Mouse (Mus musculus): ENCODE data around the gene Slc24a5. TPM values are rescaled to one million over a fixed set of nuclear protein-coding genes. Genes with fewer than 3 reads are reported as not detected.

Gene Slc24a5
- polyA plus RNA-seq, 1 experiment from 2014 or later: 3.5 TPM

DNA sequence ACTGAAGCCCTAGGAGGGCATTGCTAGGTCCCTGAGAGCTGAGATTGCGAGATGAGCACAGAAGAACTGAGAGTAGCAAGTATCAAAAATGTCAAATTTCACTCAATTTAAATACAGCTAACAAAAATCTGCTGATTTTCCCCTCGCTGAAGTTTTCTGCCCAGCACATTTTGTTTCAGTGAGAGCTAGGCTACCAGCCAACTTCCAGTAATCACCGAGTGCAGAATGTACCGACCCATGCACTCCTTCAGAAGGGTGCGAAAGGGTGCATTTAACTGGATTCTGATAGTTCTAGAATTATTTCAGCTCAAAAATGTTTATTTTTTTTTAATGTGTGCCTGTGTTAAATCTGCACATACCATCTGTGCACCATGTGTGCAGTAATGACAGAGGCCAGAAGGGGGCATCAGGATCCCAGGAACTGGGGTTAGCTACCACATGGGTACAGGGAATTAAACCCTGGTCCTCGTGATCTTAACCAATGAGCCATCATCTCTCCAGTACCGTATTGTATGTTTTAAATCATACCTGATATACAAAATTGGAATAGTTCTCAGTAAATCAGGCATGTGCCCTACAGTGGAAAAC, 12.5 kb upstream of the Slc24a5 start:
- no peak overlapping the region for H3K27ac ChIP-seq (ENCODE audit: low read length)
- no peak overlapping the region for H3K4me2 ChIP-seq (replicated peaks; ENCODE audit: low read depth, low read length)
- H3K27me3 ChIP-seq (ENCODE audit: control insufficient read depth, insufficient read depth, low read length): no peaks in the 10 kb centered on the region
- ATAC-seq (ENCODE audit: insufficient number of reproducible peaks, insufficient read depth, low FRiP score, low read depth): no peak
- 81% methylated on average over 7 of the region's 7 CpGs for WGBS
- no peaks in the 10 kb centered on the region for H3K4me1 ChIP-seq (ENCODE audit: control insufficient read depth, insufficient read depth, low read length)
- no peaks in the 10 kb centered on the region for H3K36me3 ChIP-seq (ENCODE audit: control insufficient read depth, insufficient read depth, low read length)
- no peaks in the 10 kb centered on the region for H3K9me3 ChIP-seq (ENCODE audit: control insufficient read depth, low read depth, low read length)
- no peak overlapping the region for H3K9ac ChIP-seq (replicated peaks; ENCODE audit: low read depth, low read length)
- H3K4me3 ChIP-seq (ENCODE audit: low read depth, low read length): no peak overlapping the region

DNA sequence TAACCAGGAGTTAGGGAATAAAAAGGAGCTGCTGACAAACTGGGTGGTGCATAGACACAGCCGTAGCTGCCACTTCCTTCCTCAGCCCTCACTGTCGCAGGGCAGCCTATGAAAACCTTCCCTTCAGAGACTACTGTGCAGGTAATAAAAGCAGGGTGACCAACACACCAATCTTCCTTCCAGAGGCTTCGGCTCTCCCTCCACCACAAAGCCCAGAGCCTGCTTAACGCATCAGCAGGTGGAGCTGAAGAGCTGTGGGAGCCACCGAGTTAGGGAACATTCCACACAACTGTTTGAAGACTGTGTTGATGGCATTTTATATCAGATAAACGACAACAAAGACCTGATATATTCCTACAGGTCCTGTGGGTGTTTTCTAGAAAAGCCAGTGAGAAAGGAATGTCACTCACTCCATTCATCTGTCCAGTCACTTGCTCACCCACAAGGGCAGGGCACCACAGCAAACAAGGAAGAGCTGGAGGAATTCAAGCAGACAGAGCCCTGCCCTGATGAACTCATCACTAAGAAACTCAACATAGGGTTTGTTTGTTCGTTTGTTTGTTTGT, 10.6 kb upstream of the Slc24a5 start:
- ATAC-seq (ENCODE audit: insufficient number of reproducible peaks, insufficient read depth, low FRiP score, low read depth): no peak
- 34% methylated on average over 7 of the region's 7 CpGs for WGBS

DNA sequence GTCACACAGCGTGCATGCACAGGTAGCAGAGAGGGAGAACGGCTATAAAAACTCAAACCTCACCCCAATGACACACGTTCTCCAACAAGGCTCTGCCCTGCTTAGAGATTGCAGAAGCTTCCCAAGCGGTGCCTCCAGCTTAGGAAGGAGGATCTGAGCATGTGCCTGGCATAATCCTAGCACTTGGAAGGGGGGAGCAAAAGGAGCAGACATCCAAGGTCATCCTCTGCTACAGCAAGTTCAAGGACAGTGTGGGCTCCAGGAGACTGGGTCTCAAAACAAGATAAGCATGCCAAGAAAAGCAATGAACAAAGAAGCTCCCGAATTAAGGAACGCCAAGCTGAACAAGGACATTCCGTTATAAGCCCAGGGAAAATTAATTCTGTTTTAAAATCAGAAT, 6.5 kb upstream of the Slc24a5 start:
- Histone ChIP-seq H3K4me2 (replicated peaks; ENCODE audit: low read depth, low read length) (no peak overlapping the region), H3K9ac (replicated peaks; ENCODE audit: low read depth, low read length) (no peak overlapping the region), H3K27me3 (ENCODE audit: control insufficient read depth, insufficient read depth, low read length) (no peaks in the 10 kb centered on the region), H3K27ac (ENCODE audit: low read length) (no peak overlapping the region), H3K36me3 (ENCODE audit: control insufficient read depth, insufficient read depth, low read length) (no peaks in the 10 kb centered on the region), H3K4me1 (ENCODE audit: control insufficient read depth, insufficient read depth, low read length) (no peaks in the 10 kb centered on the region), H3K9me3 (ENCODE audit: control insufficient read depth, low read depth, low read length) (no peaks in the 10 kb centered on the region), H3K4me3 (ENCODE audit: low read depth, low read length) (no peak overlapping the region)
- 92% methylated on average over 7 of the region's 7 CpGs for WGBS
- ATAC-seq (ENCODE audit: insufficient number of reproducible peaks, insufficient read depth, low FRiP score, low read depth): no peak

More for the DNA sequence above, 10.6 kb upstream of the Slc24a5 start:
- H3K4me3 ChIP-seq (ENCODE audit: low read depth, low read length): no peak overlapping the region
- no peak overlapping the region for H3K9ac ChIP-seq (replicated peaks; ENCODE audit: low read depth, low read length)
- H3K4me1 ChIP-seq (ENCODE audit: control insufficient read depth, insufficient read depth, low read length): no peaks in the 10 kb centered on the region
- H3K27ac ChIP-seq (ENCODE audit: low read length): no peak overlapping the region
- H3K9me3 ChIP-seq (ENCODE audit: control insufficient read depth, low read depth, low read length): no peaks in the 10 kb centered on the region
- H3K4me2 ChIP-seq (replicated peaks; ENCODE audit: low read depth, low read length): no peak overlapping the region
- H3K36me3 ChIP-seq (ENCODE audit: control insufficient read depth, insufficient read depth, low read length): no peaks in the 10 kb centered on the region
- H3K27me3 ChIP-seq (ENCODE audit: control insufficient read depth, insufficient read depth, low read length): no peaks in the 10 kb centered on the region

DNA sequence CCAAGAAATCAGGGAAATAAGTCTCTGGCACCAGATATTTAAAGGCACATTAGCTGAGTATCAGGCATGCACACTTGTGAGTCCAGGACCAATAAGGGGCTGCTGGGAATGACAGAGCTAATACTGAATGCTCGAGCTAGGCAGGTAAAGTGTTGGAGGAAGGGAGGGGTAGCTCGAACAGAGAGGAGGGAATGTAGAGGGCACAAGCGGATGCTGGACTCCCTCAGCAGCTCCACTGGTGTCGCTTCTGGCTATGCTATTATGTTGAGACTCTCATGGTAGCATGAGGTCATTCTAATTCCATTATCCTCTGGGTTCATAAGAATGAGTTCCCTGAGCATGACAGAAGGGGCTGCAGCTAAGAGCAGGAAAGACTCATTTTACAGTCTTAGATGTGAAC, 5.0 kb upstream of the Slc24a5 start:
- Histone ChIP-seq H3K27ac (ENCODE audit: low read length) (no peak overlapping the region), H3K4me3 (ENCODE audit: low read depth, low read length) (no peak overlapping the region), H3K36me3 (ENCODE audit: control insufficient read depth, insufficient read depth, low read length) (no peaks in the 10 kb centered on the region), H3K9me3 (ENCODE audit: control insufficient read depth, low read depth, low read length) (no peaks in the 10 kb centered on the region), H3K4me2 (replicated peaks; ENCODE audit: low read depth, low read length) (no peak overlapping the region), H3K27me3 (ENCODE audit: control insufficient read depth, insufficient read depth, low read length) (no peaks in the 10 kb centered on the region), H3K4me1 (ENCODE audit: control insufficient read depth, insufficient read depth, low read length) (no peaks in the 10 kb centered on the region), H3K9ac (replicated peaks; ENCODE audit: low read depth, low read length) (no peak overlapping the region)
- no peak for ATAC-seq (ENCODE audit: insufficient number of reproducible peaks, insufficient read depth, low FRiP score, low read depth)
- 52% methylated on average over 4 of the region's 4 CpGs for WGBS

DNA sequence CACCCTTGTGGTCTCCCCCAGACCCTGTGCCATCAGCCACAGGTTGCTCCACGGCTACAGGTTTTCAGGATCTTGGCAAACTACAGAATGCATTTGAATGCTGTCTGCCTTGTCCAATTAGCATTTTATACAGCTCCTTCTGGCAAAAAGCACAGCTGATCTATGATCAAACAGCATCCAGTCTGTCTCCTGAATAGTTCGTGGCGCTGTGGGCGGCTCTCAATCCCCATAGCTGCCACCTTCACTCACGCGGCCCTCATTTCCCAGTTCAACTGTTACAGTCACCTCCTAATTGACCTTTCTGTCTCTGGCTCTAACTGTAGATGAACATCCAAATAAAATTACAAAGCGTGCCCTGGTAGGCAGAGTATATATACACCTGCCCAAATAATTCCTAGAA, 551 bp upstream of the Slc24a5 start:
- H3K36me3 ChIP-seq (ENCODE audit: control insufficient read depth, insufficient read depth, low read length): no peaks in the 10 kb centered on the region
- H3K27ac ChIP-seq (ENCODE audit: low read length): no peak overlapping the region
- H3K4me1 ChIP-seq (ENCODE audit: control insufficient read depth, insufficient read depth, low read length): no peaks in the 10 kb centered on the region
- no peak overlapping the region for H3K4me2 ChIP-seq (replicated peaks; ENCODE audit: low read depth, low read length)
- H3K4me3 ChIP-seq (ENCODE audit: low read depth, low read length): no peak overlapping the region
- H3K9ac ChIP-seq (replicated peaks; ENCODE audit: low read depth, low read length): no peak overlapping the region
- no peaks in the 10 kb centered on the region for H3K27me3 ChIP-seq (ENCODE audit: control insufficient read depth, insufficient read depth, low read length)
- ATAC-seq (ENCODE audit: insufficient number of reproducible peaks, insufficient read depth, low FRiP score, low read depth): 0 out of 2 replicates have a peak, but pooled peaks have one; percentile 8
- H3K9me3 ChIP-seq (ENCODE audit: control insufficient read depth, low read depth, low read length): no peaks in the 10 kb centered on the region
- WGBS: 86% methylated on average over 7 of the region's 7 CpGs

DNA sequence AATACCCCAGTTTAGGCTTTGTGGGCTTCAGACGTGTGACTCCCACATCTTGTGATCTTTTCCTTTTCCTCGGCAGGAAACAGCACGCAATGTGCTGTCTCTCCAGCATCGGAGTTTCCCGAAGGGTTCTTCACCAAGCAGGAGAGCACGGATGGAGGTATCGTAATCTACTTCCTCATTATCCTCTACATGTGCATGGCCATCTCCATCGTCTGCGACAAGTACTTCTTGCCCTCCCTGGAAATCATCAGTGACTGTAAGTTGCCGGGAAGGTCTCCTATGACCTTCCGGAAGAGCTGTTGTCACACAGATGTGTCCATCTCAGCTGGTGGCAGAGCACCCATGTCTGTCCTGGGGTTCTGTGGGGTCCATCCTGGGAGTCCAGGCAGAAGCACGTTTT, 772 bp downstream of the Slc24a5 start:
- H3K4me3 ChIP-seq (ENCODE audit: low read depth, low read length): no peak overlapping the region
- WGBS: 87% methylated on average over 12 of the region's 12 CpGs
- H3K27me3 ChIP-seq (ENCODE audit: control insufficient read depth, insufficient read depth, low read length): no peaks in the 10 kb centered on the region
- no peaks in the 10 kb centered on the region for H3K9me3 ChIP-seq (ENCODE audit: control insufficient read depth, low read depth, low read length)
- H3K9ac ChIP-seq (replicated peaks; ENCODE audit: low read depth, low read length): no peak overlapping the region
- H3K27ac ChIP-seq (ENCODE audit: low read length): no peak overlapping the region
- H3K36me3 ChIP-seq (ENCODE audit: control insufficient read depth, insufficient read depth, low read length): no peaks in the 10 kb centered on the region
- no peak overlapping the region for H3K4me2 ChIP-seq (replicated peaks; ENCODE audit: low read depth, low read length)
- ATAC-seq (ENCODE audit: insufficient number of reproducible peaks, insufficient read depth, low FRiP score, low read depth): no peak
- H3K4me1 ChIP-seq (ENCODE audit: control insufficient read depth, insufficient read depth, low read length): no peaks in the 10 kb centered on the region

DNA sequence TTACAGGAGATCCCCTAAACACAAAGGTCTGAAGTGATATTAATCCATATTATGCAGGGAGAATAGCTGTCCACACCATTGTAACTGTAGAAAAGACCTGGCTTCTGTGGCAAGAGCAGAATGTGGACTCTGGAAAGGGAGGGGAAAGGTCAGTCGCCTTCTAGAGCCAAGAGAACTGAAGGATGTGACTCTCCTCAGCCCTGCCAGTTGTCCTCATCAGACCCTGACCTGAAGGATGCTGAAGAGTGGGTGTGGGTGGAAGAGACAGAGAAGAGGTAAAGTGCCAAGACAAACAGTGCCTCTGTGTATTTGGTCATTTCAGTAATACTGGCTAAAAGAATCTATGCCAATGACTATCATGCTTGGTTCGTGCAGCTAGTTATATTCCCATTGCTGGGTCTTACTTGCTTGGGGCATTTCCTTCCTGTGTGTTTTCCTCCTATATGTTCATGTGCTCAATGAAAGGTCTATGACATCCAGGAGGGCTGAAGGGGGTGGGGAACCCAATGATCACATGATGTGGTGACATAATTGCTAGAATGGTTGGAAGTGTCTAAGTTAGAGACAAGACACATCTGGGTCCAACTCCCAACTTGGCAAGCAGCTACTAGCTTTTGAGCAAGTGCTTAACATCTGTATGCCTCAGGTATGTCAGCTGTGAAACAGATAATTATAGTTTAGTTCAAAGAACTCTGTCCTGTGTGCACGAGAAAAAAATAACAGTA, 5.3 kb downstream of the Slc24a5 start:
- 72% methylated on average over 3 of the region's 3 CpGs for WGBS

DNA sequence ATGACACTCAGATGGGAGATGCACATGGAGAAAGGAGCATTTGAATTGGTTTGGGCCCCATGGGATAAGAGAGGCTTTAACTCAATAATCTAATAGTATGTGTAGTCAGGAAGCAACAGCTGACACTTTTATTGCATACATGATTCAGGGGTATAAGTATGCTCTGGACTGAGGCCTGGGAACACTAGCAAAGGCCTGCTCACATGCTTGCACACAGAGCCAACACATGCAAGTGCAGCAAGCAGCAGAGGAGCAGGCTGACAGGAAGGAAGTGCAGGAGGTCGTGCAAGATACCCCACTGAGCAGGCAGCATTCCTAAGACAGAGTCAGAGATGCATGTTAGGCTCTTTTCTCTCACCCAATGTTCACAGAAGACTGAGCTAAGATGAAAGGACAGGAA, 16.0 kb downstream of the Slc24a5 start:
- no peak overlapping the region for H3K9ac ChIP-seq (replicated peaks; ENCODE audit: low read depth, low read length)
- H3K4me2 ChIP-seq (replicated peaks; ENCODE audit: low read depth, low read length): no peak overlapping the region
- H3K4me1 ChIP-seq (ENCODE audit: control insufficient read depth, insufficient read depth, low read length): no peaks in the 10 kb centered on the region
- peaks cover 20% of the 10 kb centered on the region for H3K36me3 ChIP-seq (ENCODE audit: control insufficient read depth, insufficient read depth, low read length)
- 57% methylated on average over 1 of the region's 1 CpGs for WGBS
- no peaks in the 10 kb centered on the region for H3K9me3 ChIP-seq (ENCODE audit: control insufficient read depth, low read depth, low read length)
- H3K27ac ChIP-seq (ENCODE audit: low read length): no peak overlapping the region
- H3K27me3 ChIP-seq (ENCODE audit: control insufficient read depth, insufficient read depth, low read length): no peaks in the 10 kb centered on the region
- H3K4me3 ChIP-seq (ENCODE audit: low read depth, low read length): no peak overlapping the region
- no peak; the same call in 1 of the 2 replicates for ATAC-seq (ENCODE audit: insufficient number of reproducible peaks, insufficient read depth, low FRiP score, low read depth)

More for the DNA sequence above, 5.3 kb downstream of the Slc24a5 start:
- ATAC-seq (ENCODE audit: insufficient number of reproducible peaks, insufficient read depth, low FRiP score, low read depth): no peak
- no peak overlapping the region for H3K27ac ChIP-seq (ENCODE audit: low read length)
- H3K9ac ChIP-seq (replicated peaks; ENCODE audit: low read depth, low read length): no peak overlapping the region
- no peaks in the 10 kb centered on the region for H3K4me1 ChIP-seq (ENCODE audit: control insufficient read depth, insufficient read depth, low read length)
- H3K4me2 ChIP-seq (replicated peaks; ENCODE audit: low read depth, low read length): no peak overlapping the region
- H3K9me3 ChIP-seq (ENCODE audit: control insufficient read depth, low read depth, low read length): no peaks in the 10 kb centered on the region
- H3K4me3 ChIP-seq (ENCODE audit: low read depth, low read length): no peak overlapping the region
- no peaks in the 10 kb centered on the region for H3K27me3 ChIP-seq (ENCODE audit: control insufficient read depth, insufficient read depth, low read length)
- no peaks in the 10 kb centered on the region for H3K36me3 ChIP-seq (ENCODE audit: control insufficient read depth, insufficient read depth, low read length)

Data from stomach, embryonic 14.5 days (tissue).